Mouse (Mus musculus) embryonic fibroblast, embryonic 13.5 days (primary cell): ENCODE data around the gene Mep1a. TPM values are rescaled to one million over a fixed set of nuclear protein-coding genes. Genes with fewer than 3 reads are reported as not detected.
"Not testable (repeated sequence)": the region's sequence is repeated elsewhere in the genome, so short reads cannot be mapped to it uniquely, and the experiment has no call there.

ENCODE experiments used
- H3K27ac ChIP-seq: 2 replicates; pipeline ENCODE4 v1.5.1; 2012; ENCODE audit warnings: low read length, control low read depth, inconsistent platforms; ENCODE audit not compliant: insufficient read depth
- H3K4me1 ChIP-seq: 2 replicates; pipeline ENCODE4 v1.6.1; 2011; ENCODE audit warnings: low read length; ENCODE audit not compliant: control insufficient read depth, insufficient read depth
- H3K4me3 ChIP-seq: 2 replicates; pipeline ENCODE4 v1.5.1; 2011; ENCODE audit warnings: mild to moderate bottlenecking, control low read depth, low read length; ENCODE audit not compliant: insufficient read depth
- CTCF ChIP-seq: IDR thresholded peaks from 2 replicates; pipeline ENCODE4 v1.5.1; 2011; ENCODE audit warnings: mild to moderate bottlenecking, control low read depth, low read length, moderate library complexity, borderline replicate concordance; ENCODE audit not compliant: insufficient read depth
- POLR2A ChIP-seq: IDR thresholded peaks from 2 replicates; pipeline ENCODE4 v1.6.1; 2011; ENCODE audit warnings: low read depth, mild to moderate bottlenecking, control low read depth, low read length, moderate library complexity
- polyA plus RNA-seq: library from polyadenylated mRNA; stranded (reverse); fragments of >200 nt; gene quantifications from 2 replicates; pipeline ENCODE4 v1.2.4, GENCODE M21; 2011; ENCODE audit warnings: low read depth; ENCODE audit not compliant: missing spikeins, insufficient read length

Mep1a gene
- polyA plus RNA-seq, 1 experiment = not detected

DNA sequence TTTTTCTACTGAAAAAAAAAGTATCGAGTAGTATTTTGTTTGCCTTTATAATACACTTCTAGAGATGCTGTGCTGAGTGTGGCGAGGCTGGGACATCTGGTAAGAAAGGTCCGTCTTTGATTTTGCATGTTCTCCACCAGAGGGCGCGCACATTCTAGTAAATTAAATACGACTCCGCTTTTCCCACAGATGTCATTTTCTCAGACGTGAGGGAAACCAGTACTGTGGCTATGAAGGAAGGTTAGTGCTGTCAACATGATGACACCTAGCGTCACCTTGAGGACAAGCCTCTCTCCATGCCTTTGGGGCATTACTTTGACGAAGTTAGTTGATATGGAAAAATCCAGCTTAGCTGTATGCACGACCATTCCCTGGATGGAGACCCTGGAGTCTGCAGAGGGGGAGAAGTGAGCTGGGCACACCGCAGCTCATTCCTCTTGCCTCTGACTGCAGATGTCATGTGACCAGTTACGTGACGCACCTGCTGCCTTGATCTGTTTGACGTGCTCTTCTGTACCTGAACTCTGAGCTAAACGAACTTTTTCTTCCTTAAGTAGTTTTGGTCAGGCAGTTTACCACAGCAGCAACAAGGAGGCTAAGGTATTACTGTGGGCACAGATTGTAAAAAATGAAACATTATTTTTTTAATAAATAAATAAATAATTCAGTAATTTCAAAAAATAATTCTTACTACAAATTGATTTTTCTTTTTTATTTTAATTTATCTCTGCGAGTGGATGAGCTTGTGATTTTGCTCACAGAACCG lies 16.2 kb upstream of the Mep1a start:
- TF ChIP-seq POLR2A = no peak
- peak; percentile 8; the same call in 1 of the 2 replicates for TF ChIP-seq CTCF
- no peak overlapping the region for H3K27ac ChIP-seq
- H3K4me1 ChIP-seq = no peaks in the 10 kb centered on the region
- H3K4me3 ChIP-seq = no peak overlapping the region

DNA sequence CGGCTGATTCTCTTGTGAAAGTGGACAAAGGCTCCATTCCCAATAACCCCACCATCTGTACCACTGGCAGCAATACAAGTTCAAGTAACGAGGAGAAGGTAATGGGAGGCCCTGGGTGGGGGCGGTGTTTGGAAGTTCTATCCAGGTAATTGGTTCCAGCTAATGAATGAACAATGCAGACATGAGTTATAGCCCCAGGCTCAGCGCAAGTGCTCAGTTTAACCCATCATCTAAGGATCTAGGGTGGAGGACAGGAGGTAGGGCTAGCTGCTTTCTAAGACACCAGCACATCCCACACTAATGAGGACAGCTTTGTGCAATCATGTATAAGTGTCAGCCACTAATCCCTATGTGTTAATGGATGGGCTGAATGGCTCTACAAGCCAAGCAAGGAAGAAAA lies 8.2 kb upstream of the Mep1a start:
- Histone ChIP-seq H3K4me1 (no peaks in the 10 kb centered on the region), H3K4me3 (no peak overlapping the region), H3K27ac (no peak overlapping the region)
- TF ChIP-seq POLR2A (no peak), CTCF (no peak)

DNA sequence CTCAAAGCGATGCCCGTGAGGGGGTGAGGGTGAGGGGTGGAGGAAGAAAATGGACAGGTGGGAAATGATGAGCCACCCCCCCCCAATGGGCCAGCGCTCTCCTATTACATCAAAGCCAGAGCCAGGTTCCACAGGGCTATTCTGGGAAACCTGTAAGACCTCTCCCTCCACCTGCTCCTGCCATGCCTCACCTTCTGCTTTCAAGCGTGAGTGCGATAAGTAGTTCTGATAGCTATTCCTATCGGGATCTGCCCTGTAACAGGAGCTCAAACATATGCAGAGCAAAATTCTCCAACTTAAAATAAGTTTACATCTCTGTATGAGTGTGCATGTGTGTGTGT lies 2.0 kb upstream of the Mep1a start:
- Histone ChIP-seq H3K27ac (no peak overlapping the region), H3K4me1 (no peaks in the 10 kb centered on the region), H3K4me3 (no peak overlapping the region)
- TF ChIP-seq POLR2A = no peak
- no peak for TF ChIP-seq CTCF

GRCm38 (mm10) chr17:43503861-43504593 lies 1.4 kb upstream of the Mep1a start:
- H3K4me1 ChIP-seq = no peaks in the 10 kb centered on the region
- no peak overlapping the region for H3K27ac ChIP-seq
- TF ChIP-seq CTCF (no peak), POLR2A (no peak)
- no peak overlapping the region for H3K4me3 ChIP-seq

DNA sequence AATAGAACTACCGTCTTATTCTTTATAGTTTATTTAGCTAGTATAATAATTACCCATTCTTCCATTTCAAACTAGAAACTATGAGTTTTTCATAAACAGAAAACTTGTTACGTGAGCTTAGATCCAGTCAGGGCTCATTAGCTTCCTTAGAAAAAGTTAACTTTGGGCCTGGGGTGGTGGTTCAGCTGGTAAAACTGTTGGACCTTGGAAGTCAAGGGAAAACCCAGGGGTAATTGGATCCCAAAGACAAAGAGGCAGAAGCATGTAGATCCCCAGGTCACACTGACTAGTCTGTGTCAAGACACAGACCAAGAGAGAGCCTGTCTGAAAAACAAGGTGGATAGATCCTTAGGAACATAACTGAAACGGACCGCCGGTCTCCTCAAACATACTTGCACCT lies 981 bp downstream of the Mep1a start:
- TF ChIP-seq POLR2A (no peak), CTCF (no peak)
- H3K27ac ChIP-seq = no peak overlapping the region
- H3K4me3 ChIP-seq = no peak overlapping the region
- H3K4me1 ChIP-seq = no peaks in the 10 kb centered on the region

DNA sequence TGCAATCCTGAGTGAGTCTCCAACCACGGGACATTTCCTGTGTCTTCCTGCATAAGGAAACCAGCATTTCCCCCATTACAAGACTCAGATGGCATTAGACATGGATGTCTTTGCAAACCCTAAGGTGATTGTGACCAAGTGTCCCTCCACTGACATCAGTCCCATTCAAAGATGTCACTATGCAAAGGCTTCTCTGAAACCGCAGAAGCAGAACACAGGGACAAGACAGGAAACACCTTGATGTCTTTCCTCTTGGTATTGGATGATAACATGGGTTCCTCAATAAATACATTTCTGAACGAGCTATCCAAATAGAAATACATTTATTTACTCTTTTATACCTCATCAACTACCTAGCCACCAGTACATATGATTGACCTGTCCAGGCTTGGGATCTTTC lies 1.4 kb downstream of the Mep1a start:
- TF ChIP-seq CTCF = no peak
- no peak for TF ChIP-seq POLR2A
- H3K4me1 ChIP-seq = no peaks in the 10 kb centered on the region

DNA sequence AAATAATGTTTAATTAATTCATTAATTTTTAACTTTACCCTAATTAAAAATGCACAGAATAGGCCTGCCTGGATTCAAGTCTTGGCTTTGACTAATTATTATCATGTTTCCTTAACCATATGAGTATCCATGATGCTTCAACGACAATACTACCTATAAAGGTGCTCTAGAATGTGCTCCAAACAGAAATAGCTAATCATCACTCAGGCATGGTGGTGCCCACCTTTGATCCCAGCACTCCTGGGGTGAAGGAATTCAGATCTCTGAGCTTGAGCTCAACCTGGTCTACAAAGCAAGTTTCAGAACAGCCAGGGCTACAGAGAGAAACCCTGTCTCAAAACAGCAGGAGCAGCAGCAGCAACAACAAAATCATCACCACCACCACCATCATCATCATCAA lies 2.1 kb downstream of the Mep1a start:
- Histone ChIP-seq H3K4me1 (no peaks in the 10 kb centered on the region), H3K27ac (no peak overlapping the region), H3K4me3 (no peak overlapping the region)
- no peak for TF ChIP-seq CTCF
- TF ChIP-seq POLR2A = no peak

More for the DNA sequence above, 1.4 kb downstream of the Mep1a start:
- H3K4me3 ChIP-seq = no peak overlapping the region
- no peak overlapping the region for H3K27ac ChIP-seq

DNA sequence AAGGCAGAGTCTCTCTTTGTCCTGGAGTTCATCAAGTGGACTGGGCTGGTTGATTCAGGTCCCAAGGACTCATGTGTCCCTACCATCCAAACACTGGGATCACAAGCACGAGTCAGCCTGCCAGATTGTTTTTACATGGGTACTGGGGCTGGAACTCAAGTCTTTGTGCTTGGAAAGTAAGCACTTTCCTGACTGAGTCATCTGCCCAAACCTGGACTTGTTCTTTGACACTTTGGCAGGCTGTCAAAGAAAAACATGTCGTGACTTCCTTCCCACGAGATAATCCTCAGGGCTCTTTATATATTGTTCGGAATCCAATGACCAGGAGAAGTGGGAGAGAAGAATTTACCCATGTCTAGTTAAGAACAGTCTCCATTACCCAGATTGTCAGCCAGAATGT lies 5.1 kb downstream of the Mep1a start:
- TF ChIP-seq POLR2A (no peak), CTCF (no peak)
- no peak overlapping the region for H3K4me3 ChIP-seq
- H3K4me1 ChIP-seq = no peaks in the 10 kb centered on the region
- H3K27ac ChIP-seq = no peak overlapping the region

DNA sequence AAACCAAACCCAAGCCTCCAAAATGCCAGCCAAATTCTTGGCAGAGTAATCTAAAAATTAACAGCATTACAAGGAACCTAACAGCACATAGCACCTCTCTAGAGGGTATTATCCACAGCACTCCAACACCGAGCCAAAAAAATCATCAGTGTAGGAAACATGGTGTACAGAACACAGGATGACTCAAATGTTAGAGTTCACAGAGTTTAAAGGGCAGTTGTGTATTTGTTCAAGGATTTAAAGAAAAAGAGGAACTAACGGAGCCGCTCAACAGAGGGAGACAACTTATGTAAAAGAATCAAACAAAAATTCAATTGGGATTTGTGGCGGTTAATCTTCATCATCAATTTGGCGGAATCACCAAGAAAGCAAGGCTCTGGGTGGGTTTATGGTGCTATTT lies 7.1 kb downstream of the Mep1a start:
- no peak overlapping the region for H3K27ac ChIP-seq
- H3K4me1 ChIP-seq = no peaks in the 10 kb centered on the region
- TF ChIP-seq POLR2A = no peak
- TF ChIP-seq CTCF = no peak

GRCm38 (mm10) chr17:43490371-43490770 lies 12.2 kb downstream of the Mep1a start:
- not testable (repeated sequence) for H3K27ac ChIP-seq

More for the DNA sequence above, 7.1 kb downstream of the Mep1a start:
- H3K4me3 ChIP-seq = no peak overlapping the region

More at GRCm38 (mm10) chr17:43490371-43490770, 12.2 kb downstream of the Mep1a start:
- not testable (repeated sequence) for H3K4me3 ChIP-seq, H3K4me1 ChIP-seq
